Mouse (Mus musculus) olfactory bulb, adult 2 months (tissue): ENCODE results near the gene Ulk4. TPM values are rescaled to one million over a fixed set of nuclear protein-coding genes. Genes with fewer than 3 reads are reported as not detected.

Experiments used
- H3K27ac ChIP-seq: fragments of 200-500 bp; 2 replicates; pipeline ENCODE4 v1.5.1; 2012; ENCODE audit warnings: low read depth, low read length; ENCODE audit not compliant: insufficient read depth
- H3K4me1 ChIP-seq: fragments of 200-500 bp; 2 replicates; pipeline ENCODE4 v1.6.1; 2012; ENCODE audit warnings: low read length; ENCODE audit not compliant: control insufficient read depth, insufficient read depth
- H3K4me3 ChIP-seq: fragments of 200-500 bp; 2 replicates; pipeline ENCODE4 v1.5.1; 2012; ENCODE audit warnings: mild to moderate bottlenecking, low read depth, low read length, moderate library complexity; ENCODE audit not compliant: insufficient read depth
- CTCF ChIP-seq: fragments of 200-500 bp; IDR thresholded peaks from 2 replicates; pipeline ENCODE4 v1.5.1; 2012; ENCODE audit warnings: low read depth, mild to moderate bottlenecking, low read length, moderate library complexity; ENCODE audit not compliant: insufficient read depth
- POLR2A ChIP-seq: fragments of 200-500 bp; IDR thresholded peaks from 2 replicates; pipeline ENCODE4 v1.6.1; 2012; ENCODE audit warnings: mild to moderate bottlenecking, low read depth, low read length, moderate library complexity; ENCODE audit not compliant: insufficient read depth
- whole genome bisulfite sequencing: fragments of 180-500 bp; shearing (Covaris S2); methylation state at CpG from one replicate; pipeline ENCODE4 v1.1.7; 2018; 5-methylcytosine and 5-hydroxymethylcytosine counted together
- polyA plus RNA-seq: library from polyadenylated mRNA; stranded (reverse); fragments of >200 nt; gene quantifications from 2 replicates; pipeline ENCODE4 v1.2.4, GENCODE M21; 2012; ENCODE audit warnings: low replicate concordance; ENCODE audit not compliant: missing spikeins, insufficient read depth, insufficient read length

Gene Ulk4
- polyA plus RNA-seq, 1 experiment, result not detected

DNA sequence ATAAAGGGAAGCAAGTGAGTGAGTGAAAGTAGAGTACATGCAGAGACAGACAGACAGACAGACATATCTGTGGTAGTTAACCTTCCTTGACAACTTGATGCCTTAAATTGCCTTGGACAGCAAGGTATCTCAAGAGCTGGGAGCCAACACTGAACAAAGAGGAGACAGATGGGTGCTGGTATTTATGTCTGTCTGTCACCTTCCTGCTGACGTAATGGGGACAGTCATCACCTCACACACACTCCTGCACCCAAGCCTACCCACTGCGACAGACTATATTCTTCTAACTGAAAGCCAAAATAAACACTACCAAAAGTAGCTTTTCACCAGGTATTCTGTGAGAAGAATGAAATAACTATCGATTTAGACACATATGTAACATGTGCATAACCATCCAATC lies 196.2 kb downstream of the Ulk4 start:
- Histone ChIP-seq H3K27ac (no peak overlapping the region), H3K4me1 (peaks cover 28% of the 10 kb centered on the region), H3K4me3 (no peak overlapping the region)
- no peak for TF ChIP-seq POLR2A
- no peak for TF ChIP-seq CTCF
- WGBS, result 89% methylated on average over 3 of the region's 3 CpGs

DNA sequence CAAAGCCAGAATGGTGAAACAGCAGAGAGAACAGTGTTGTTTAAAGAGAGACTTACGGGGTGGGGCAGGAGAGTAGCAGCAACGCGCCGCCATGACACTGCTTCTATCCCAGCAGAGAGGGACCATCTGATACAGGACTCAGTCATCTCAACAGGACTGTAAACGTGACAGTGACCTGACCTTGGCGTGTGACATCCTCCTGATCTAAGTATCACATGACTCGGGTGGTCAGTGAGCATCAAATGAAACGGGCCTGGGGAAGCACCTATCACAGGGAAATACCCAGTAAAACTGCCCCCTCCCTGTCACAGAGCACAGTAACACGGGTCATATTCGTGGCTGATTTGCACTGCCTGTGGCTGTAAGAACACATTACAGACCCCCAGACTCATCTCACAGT lies 196.6 kb downstream of the Ulk4 start:
- TF ChIP-seq POLR2A (no peak), CTCF (no peak)
- H3K4me3 ChIP-seq, result no peak overlapping the region
- H3K27ac ChIP-seq, result no peak overlapping the region
- 94% methylated on average over 10 of the region's 10 CpGs for WGBS
- peaks cover 31% of the 10 kb centered on the region for H3K4me1 ChIP-seq

DNA sequence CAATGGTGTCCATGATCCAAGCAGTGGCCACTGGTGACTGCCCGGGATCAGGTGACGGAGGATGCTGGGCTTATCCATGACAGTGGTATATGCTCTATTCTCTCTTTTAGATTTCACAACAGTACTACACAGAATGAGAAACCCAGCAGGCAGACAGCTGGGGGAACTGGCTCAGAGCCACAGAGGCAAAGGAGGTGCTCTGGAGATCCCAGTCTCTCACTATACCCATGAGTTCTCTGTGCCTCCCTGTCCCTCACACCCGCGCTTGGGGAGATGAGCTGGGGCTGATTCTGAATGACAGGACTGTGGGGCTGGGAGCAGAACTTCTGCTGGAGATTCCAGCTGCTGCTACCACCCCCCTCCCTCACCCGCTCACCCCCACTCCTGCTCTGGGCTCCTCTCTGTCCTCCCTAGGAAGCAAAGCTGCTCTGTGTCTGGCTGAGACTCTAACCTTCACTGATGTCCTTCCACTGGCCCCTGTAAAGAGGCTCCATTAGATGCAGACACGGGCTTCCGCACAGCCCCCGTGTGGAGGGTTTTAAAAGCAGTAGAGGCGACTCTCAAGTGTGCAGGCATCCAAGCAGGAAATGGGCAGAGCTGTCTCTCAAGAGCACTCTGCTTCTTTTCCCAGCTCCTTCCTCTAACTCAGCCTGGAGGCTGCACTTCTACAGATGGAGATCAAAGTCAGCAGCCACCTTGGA lies 197.5 kb downstream of the Ulk4 start:
- no peak overlapping the region for H3K27ac ChIP-seq
- peaks cover 37% of the 10 kb centered on the region for H3K4me1 ChIP-seq
- 42% methylated on average over 9 of the region's 9 CpGs for WGBS
- TF ChIP-seq CTCF (no peak), POLR2A (no peak)
- no peak overlapping the region for H3K4me3 ChIP-seq

DNA sequence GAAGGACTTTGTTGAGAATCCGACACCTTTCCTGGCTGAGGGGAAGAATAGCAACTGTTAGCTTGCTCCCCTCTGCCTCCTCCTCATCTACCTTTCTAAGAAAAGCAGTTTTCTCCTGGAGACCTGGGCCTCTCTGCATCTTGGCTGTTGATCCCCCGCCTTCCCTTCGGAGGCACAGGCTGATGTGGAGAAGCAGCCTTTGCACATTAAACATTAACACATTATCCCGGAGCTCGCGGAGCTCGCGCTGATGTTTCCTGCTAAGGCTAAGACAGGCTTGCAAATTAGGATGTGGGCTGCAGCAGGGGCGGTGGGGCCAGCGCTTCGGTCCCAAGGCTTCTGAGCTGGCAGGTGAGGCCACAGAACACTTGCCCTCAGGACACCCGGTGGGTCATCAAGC lies 200.7 kb downstream of the Ulk4 start:
- 31% methylated on average over 12 of the region's 12 CpGs for WGBS
- H3K4me1 ChIP-seq, result peaks cover 38% of the 10 kb centered on the region
- TF ChIP-seq POLR2A (no peak), CTCF (no peak)
- H3K4me3 ChIP-seq, result no peak overlapping the region
- no peak overlapping the region for H3K27ac ChIP-seq

DNA sequence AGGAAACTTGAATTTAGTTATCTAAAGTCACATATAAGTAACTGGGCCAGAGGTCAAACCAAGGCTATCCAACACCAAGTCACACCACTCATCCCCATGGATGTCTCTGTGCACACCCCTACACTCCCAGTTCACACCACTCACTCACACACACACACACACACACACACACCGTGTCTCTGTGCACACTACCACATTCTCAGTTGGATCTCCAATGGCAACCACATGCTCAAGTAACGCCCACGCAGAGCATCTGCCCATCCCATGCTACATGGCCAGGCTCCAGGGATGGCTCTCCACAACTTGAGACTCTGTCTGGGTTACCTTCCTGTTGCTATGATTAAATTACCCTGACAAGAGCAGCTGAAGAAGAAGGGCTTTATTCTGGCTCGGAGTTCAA lies 201.8 kb downstream of the Ulk4 start:
- WGBS, result 61% methylated on average over 4 of the region's 4 CpGs
- Histone ChIP-seq H3K27ac (peak overlapping the region; percentile 0; the same call in 1 of the 2 replicates), H3K4me3 (no peak overlapping the region), H3K4me1 (peaks cover 39% of the 10 kb centered on the region)
- no peak for TF ChIP-seq POLR2A
- no peak for TF ChIP-seq CTCF

DNA sequence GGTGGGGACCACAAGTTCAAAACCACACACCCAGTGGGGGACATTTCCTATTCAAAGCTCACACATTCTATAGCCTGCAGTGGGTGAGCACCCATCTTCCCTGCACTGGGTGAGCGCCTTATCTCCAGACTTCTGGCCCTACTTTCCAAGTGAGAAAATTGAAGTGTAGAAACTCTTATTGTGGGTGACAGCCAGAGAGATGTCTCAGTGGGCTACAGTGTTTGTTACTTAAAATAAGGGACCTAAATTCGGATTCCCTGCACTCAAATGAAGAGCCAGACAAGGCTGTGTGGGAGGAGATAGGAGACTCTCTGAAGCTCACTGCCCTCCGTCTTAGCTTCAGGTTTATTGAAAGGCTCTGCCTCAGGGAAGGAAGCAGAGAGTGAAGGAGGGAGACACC lies 202.3 kb downstream of the Ulk4 start:
- Histone ChIP-seq H3K4me1 (peaks cover 35% of the 10 kb centered on the region), H3K4me3 (no peak overlapping the region), H3K27ac (0 out of 2 replicates have a peak overlapping the region, but pooled peaks have one; percentile 0)
- WGBS, result 52% methylated on average over 3 of the region's 3 CpGs
- TF ChIP-seq CTCF (no peak), POLR2A (no peak)

DNA sequence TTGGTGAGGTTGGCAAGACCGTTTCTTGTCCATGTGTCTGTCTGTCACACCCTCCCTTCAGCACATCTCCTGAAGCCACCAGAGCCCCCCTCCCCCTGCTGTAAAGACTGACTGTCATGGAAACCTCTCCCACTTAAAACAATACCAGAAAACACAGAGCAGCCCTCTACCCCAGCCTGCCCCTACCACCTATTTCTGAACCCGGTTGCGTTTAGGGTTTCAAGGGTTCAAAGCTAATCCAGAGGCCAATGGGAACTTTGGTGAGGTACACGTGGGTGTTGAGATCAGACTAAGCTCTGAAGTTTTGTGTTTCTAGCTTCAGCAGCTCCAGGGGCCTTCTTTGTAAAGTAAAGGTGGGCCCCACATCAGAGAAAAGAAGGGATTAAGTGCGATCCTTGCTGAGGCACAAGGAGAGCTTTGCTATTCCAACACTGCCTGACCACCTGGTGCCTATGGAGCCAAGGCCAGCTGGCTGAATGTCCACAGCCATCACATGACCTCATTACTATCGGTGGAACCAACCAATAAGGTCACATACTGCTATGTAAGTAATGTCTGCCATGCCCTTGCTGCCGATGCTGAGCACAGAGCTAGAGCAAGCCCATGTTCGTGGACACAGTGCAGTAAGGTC lies 204.8 kb downstream of the Ulk4 start:
- 69% methylated on average over 8 of the region's 8 CpGs for WGBS
- H3K4me3 ChIP-seq, result no peak overlapping the region
- TF ChIP-seq CTCF (no peak), POLR2A (no peak)
- H3K4me1 ChIP-seq, result peaks cover 29% of the 10 kb centered on the region
- H3K27ac ChIP-seq, result no peak overlapping the region

DNA sequence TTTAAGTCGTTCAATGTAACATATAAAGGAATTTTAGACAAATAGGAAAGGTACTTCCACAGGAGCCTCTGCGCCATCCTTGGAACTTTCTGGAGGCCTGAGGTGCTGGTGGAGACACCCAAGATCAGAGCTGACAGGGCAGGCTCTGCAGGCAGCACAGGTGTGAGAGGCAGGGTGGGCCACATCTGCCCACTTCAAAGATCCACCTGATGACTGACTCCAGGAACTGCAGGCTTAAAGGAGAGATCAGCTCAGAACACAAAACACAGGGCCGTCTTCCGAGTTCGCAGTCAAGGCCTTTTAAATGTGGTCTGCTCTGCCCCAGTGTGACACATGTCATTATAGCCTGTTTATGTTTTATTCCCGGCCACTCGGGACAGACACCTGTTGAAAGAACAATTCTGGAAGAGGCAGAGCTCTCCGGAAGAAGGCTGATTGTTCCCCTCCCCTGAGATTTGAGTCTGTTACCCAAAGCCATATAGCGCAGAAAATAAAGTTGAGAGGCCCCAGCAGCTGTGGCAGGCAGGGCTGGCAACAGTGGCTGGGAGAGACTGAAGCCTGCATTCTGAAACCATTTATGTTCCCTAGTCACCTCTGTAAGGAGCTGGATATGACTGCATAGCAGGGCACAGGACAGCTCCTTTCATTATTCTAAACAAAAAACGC lies 205.4 kb downstream of the Ulk4 start:
- Histone ChIP-seq H3K27ac (no peak overlapping the region), H3K4me3 (no peak overlapping the region), H3K4me1 (peaks cover 26% of the 10 kb centered on the region)
- 85% methylated on average over 10 of the region's 10 CpGs for WGBS
- TF ChIP-seq POLR2A (no peak), CTCF (no peak)

DNA sequence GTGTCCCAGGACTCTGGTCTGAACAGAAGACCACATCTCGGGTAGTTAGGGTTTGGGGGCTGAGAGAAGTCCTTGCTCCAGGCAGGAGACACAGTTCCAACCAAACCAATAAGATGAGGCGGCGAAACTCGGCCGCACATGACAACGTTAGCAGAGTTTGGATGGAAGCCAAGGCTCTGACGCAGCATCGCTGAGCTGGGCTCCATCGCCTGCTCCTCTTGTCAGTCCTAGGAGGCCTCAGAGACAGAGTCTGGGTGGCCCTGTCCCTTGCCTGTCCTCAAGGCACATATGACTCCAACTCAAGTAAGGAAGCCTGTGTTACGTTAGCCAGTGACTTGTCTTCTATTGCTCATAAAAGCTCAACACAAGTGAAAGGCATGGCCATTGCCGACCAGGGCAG lies 205.9 kb downstream of the Ulk4 start:
- Histone ChIP-seq H3K4me3 (no peak overlapping the region), H3K4me1 (peaks cover 21% of the 10 kb centered on the region), H3K27ac (no peak overlapping the region)
- TF ChIP-seq CTCF, result no peak
- TF ChIP-seq POLR2A, result no peak
- 81% methylated on average over 11 of the region's 11 CpGs for WGBS
